Mouse (Mus musculus) embryonic facial prominence, embryonic 10.5 days (tissue): ENCODE measurements around the gene Npepl1. TPM values are rescaled to one million over a fixed set of nuclear protein-coding genes. Genes with fewer than 3 reads are reported as not detected.

ENCODE experiments used
- DNase-seq: peaks from one replicate; pipeline ENCODE4 v3.0.0-alpha.2; 2017; ENCODE audit warnings: low spot score
- H3K27ac ChIP-seq: fragments of 300-500 bp; sonication (generic); replicated peaks from 2 replicates; pipeline ENCODE4 v1.5.1; 2016; ENCODE audit warnings: mild to moderate bottlenecking
- H3K27me3 ChIP-seq: fragments of 300-500 bp; sonication (generic); replicated peaks from 2 replicates; pipeline ENCODE4 v1.6.1; 2016; ENCODE audit warnings: low read depth, mild to moderate bottlenecking; ENCODE audit not compliant: poor library complexity, severe bottlenecking
- H3K36me3 ChIP-seq: fragments of 300-500 bp; sonication (generic); replicated peaks from 2 replicates; pipeline ENCODE4 v1.6.1; 2016; ENCODE audit warnings: mild to moderate bottlenecking, moderate library complexity
- H3K4me1 ChIP-seq: fragments of 300-500 bp; sonication (generic); 2 replicates; pipeline ENCODE4 v1.6.1; 2016
- H3K4me3 ChIP-seq: fragments of 300-500 bp; sonication (generic); 2 replicates; pipeline ENCODE4 v1.5.1; 2016; ENCODE audit warnings: mild to moderate bottlenecking, moderate library complexity
- H3K9me3 ChIP-seq: fragments of 300-500 bp; sonication (generic); 2 replicates; pipeline ENCODE4 v1.6.1; 2016; ENCODE audit warnings: mild to moderate bottlenecking
- WGBS: fragments of 180-500 bp; shearing (Covaris S2); methylation state at CpG from one replicate; pipeline ENCODE4 v1.1.7; 2016; 5-methylcytosine and 5-hydroxymethylcytosine counted together
- polyA plus RNA-seq: library from polyadenylated mRNA; unstranded; fragments of >200 nt; fragmentation: Nextera tagmentation; extraction: Ambion mirVana; gene quantifications from 2 replicates; pipeline ENCODE4 v1.2.1, GENCODE M21; 2016

The Npepl1 gene
- polyA plus RNA-seq, 1 experiment from 2014 or later: 40.5 TPM

- H3K36me3 ChIP-seq: peaks cover 76% of the 10 kb centered on the region
- peak; percentile 41 for DNase-seq
Observed at GRCm38 (mm10) chr2:174116929-174117328, 6.8 kb downstream of the Npepl1 start.

DNA sequence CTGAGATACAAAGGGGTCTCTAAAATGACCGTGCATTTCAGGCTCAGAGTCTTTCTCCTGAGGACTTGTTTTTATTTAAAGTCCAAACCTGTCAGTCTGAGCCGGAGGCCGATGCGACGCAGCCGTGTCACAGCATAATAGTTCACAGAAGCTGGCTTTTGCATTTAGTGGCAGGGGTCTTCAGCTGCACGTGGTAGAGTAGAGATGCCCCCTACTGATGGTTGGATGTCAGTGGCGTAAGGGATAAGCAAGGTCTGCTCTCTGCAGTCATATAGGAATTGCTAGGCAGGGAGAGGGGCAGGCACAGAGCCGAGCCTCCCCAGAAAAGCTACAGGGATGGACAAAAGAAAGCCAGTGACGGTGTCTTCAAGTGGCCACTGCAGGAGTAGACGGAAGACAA is 8.0 kb downstream of the Npepl1 start:
- no peak overlapping the region for H3K27ac ChIP-seq
- 51% methylated on average over 11 of the region's 11 CpGs for WGBS
- H3K36me3 ChIP-seq: peaks cover 88% of the 10 kb centered on the region

More at GRCm38 (mm10) chr2:174116929-174117328, 6.8 kb downstream of the Npepl1 start:
- no peak overlapping the region for H3K4me3 ChIP-seq
- H3K4me1 ChIP-seq: peaks cover 32% of the 10 kb centered on the region
- no peak overlapping the region for H3K27ac ChIP-seq
- 49% methylated on average over 16 of the region's 16 CpGs for WGBS
- no peaks in the 10 kb centered on the region for H3K27me3 ChIP-seq
- H3K9me3 ChIP-seq: no peaks in the 10 kb centered on the region

GRCm38 (mm10) chr2:174119259-174119658 is 9.1 kb downstream of the Npepl1 start:
- Histone ChIP-seq H3K36me3 (peaks cover 90% of the 10 kb centered on the region), H3K27me3 (no peaks in the 10 kb centered on the region), H3K4me1 (peaks cover 27% of the 10 kb centered on the region), H3K9me3 (peaks cover 5% of the 10 kb centered on the region; the same call in 1 of the 2 replicates), H3K27ac (no peak overlapping the region), H3K4me3 (no peak overlapping the region)
- 93% methylated on average over 11 of the region's 11 CpGs for WGBS
- no peak for DNase-seq

More for the DNA sequence above, 8.0 kb downstream of the Npepl1 start:
- no peak overlapping the region for H3K4me3 ChIP-seq
- no peaks in the 10 kb centered on the region for H3K9me3 ChIP-seq
- peaks cover 22% of the 10 kb centered on the region for H3K4me1 ChIP-seq
- DNase-seq: peak; percentile 45
- H3K27me3 ChIP-seq: no peaks in the 10 kb centered on the region

DNA sequence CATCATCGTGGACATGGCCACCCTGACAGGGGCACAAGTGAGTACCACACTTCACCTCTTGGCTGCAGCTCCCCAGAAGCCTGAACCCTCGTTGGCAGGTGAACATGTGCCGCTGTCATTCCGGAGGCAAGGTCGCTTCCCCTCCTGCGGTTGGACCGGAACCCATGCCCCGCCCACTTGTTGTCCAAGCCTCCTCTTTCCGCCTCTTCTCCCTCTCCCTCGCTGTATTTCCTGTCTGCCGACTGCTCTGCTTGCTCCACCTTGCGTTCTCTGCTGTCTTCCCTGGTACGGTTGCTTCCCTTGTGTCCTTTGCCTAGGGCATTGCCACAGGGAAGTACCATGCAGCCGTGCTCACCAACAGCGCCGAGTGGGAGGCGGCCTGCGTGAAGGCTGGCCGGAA is 10.5 kb downstream of the Npepl1 start:
- 92% methylated on average over 19 of the region's 19 CpGs for WGBS
- Histone ChIP-seq H3K4me1 (peaks cover 27% of the 10 kb centered on the region), H3K27me3 (no peaks in the 10 kb centered on the region), H3K27ac (no peak overlapping the region), H3K4me3 (no peak overlapping the region), H3K36me3 (peaks cover 90% of the 10 kb centered on the region), H3K9me3 (peaks cover 17% of the 10 kb centered on the region; the same call in 1 of the 2 replicates)
- no peak for DNase-seq

DNA sequence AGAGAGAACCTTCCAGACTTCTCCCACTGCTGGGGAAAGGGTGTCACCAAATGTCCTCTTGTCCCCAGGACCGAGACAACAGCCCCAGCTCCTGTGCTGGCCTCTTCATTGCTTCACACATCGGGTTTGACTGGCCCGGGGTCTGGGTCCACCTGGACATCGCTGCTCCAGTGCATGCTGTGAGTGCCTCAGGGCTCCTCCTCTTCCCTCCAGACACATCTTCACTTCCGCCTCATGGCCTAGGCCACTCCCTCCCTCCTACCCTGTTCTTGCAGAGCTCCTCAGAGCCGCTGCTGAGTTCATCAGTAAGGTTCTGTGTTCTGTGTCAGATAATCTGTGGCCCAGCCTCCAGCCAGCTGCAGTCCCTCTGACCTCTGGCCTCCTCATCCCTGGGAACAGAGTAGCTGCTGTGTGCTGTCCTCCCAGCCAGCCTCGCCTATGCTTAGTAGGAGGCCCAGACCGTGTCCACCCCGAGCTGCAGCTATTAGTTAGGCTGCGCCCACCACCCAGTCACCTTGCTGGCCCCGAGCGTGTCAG is 11.3 kb downstream of the Npepl1 start:
- Histone ChIP-seq H3K27ac (no peak overlapping the region), H3K4me1 (peaks cover 30% of the 10 kb centered on the region), H3K4me3 (no peak overlapping the region), H3K27me3 (no peaks in the 10 kb centered on the region), H3K9me3 (peaks cover 17% of the 10 kb centered on the region; the same call in 1 of the 2 replicates), H3K36me3 (peaks cover 83% of the 10 kb centered on the region)
- peak; percentile 10 for DNase-seq
- 57% methylated on average over 12 of the region's 12 CpGs for WGBS

DNA sequence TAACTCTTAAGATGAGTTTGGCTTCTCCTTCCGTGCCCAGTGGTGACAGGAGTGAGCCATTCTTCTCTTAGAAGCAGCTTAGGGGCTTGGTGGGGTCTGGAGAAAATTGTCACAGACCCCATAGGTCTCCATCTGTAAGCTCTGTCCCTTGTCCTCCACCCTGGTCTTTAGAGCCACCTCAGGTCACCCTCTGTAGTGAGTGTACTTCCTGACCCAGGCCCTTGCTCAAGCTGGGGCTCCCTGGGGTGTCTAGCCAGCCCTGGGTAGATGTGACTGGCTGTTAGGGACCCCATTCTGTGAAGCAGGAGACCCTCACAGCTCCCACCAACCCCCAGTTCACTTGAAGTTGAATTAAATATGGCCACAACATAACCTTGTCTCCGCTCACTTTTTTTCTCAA is 12.2 kb downstream of the Npepl1 start:
- peak; percentile 1 for DNase-seq
- Histone ChIP-seq H3K36me3 (peaks cover 75% of the 10 kb centered on the region), H3K4me3 (no peak overlapping the region), H3K4me1 (peaks cover 30% of the 10 kb centered on the region), H3K27ac (peak overlapping the region; percentile 65), H3K27me3 (no peaks in the 10 kb centered on the region), H3K9me3 (peaks cover 17% of the 10 kb centered on the region; the same call in 1 of the 2 replicates)
- 95% methylated on average over 2 of the region's 2 CpGs for WGBS

DNA sequence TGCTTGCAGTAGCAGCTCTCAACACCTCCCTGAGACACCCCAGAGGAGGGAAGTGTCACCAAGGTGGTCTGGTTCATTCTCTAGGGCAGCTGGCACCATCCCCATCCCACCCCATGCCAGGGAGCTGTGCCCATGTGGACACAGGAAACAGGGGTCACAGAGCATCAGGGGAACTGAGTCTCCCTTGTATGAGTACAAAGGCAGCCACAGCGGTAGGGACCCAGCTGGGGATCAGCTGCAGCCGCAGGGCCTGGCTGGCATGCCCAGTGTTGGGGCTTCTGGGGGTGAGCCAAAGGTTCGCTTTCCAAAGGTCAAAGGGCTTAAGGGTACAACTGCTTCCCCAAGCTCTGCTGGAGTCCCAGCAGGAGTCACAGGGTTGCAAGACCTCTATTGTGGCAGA is 13.6 kb downstream of the Npepl1 start:
- 51% methylated on average over 3 of the region's 3 CpGs for WGBS
- no peak overlapping the region for H3K27ac ChIP-seq
- peaks cover 27% of the 10 kb centered on the region for H3K4me1 ChIP-seq
- H3K9me3 ChIP-seq: peaks cover 17% of the 10 kb centered on the region; the same call in 1 of the 2 replicates
- peaks cover 68% of the 10 kb centered on the region for H3K36me3 ChIP-seq
- no peak overlapping the region for H3K4me3 ChIP-seq
- DNase-seq: peak; percentile 7
- H3K27me3 ChIP-seq: no peaks in the 10 kb centered on the region

DNA sequence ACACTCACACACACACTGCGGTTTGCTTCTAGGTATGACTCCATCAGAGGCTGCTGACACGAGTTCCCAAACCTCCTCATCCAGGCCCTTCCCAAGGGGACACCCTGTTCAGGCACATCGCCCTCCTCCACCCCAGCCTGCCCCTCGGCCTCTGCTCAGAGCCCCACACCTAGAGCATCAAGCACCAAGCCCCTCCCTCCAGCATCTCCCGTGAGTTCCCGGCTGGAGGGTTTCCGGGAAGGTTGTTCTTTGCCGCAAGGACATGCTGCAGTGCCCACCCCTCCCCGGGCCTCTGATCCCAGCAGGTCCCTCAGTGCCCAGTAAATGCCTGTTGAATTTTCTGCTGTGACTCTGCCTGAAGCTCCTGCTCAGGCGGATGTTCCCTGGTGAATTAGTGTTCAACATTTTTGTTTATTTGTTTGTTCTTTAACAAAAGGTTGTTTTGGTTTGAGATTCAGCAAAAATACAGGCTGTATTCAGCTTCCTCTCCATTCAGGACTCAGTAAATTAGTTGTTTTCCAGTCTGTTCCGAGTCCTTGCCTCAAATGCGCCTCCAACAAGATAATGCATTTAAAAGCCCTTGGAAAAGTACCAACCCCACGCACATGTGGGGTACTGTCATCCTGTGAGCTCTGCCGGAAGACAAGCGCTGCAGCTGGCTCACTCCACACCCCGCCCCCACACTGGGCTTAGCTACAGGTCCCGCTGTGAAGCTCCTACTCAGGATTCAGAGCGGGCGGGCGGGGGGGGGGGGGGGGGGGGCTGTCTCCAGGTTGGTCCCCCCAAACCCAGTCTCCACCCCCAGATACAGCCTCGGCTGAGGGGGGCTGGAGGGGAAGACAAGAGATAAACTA is 16.6 kb downstream of the Npepl1 start:
- Histone ChIP-seq H3K9me3 (peaks cover 17% of the 10 kb centered on the region; the same call in 1 of the 2 replicates), H3K27ac (peak overlapping the region; percentile 62), H3K4me1 (peaks cover 22% of the 10 kb centered on the region), H3K4me3 (peak overlapping the region; percentile 42), H3K27me3 (no peaks in the 10 kb centered on the region), H3K36me3 (peaks cover 38% of the 10 kb centered on the region)
- DNase-seq: peak; percentile 71
- 8% methylated on average over 21 of the region's 21 CpGs for WGBS

- Histone ChIP-seq H3K27ac (peak overlapping the region; percentile 62), H3K4me1 (peaks cover 20% of the 10 kb centered on the region), H3K9me3 (peaks cover 17% of the 10 kb centered on the region; the same call in 1 of the 2 replicates), H3K27me3 (no peaks in the 10 kb centered on the region), H3K4me3 (peak overlapping the region; percentile 42), H3K36me3 (peaks cover 32% of the 10 kb centered on the region)
- no peak for DNase-seq
- WGBS: 26% methylated on average over 6 of the region's 6 CpGs
Observed at GRCm38 (mm10) chr2:174127376-174127713, 17.2 kb downstream of the Npepl1 start.

GRCm38 (mm10) chr2:174128926-174129325 is 18.8 kb downstream of the Npepl1 start:
- Histone ChIP-seq H3K4me3 (no peak overlapping the region), H3K27ac (no peak overlapping the region), H3K4me1 (peaks cover 14% of the 10 kb centered on the region), H3K9me3 (peaks cover 15% of the 10 kb centered on the region; the same call in 1 of the 2 replicates), H3K36me3 (peaks cover 16% of the 10 kb centered on the region), H3K27me3 (no peaks in the 10 kb centered on the region)
- 87% methylated on average over 6 of the region's 6 CpGs for WGBS
- no peak for DNase-seq

DNA sequence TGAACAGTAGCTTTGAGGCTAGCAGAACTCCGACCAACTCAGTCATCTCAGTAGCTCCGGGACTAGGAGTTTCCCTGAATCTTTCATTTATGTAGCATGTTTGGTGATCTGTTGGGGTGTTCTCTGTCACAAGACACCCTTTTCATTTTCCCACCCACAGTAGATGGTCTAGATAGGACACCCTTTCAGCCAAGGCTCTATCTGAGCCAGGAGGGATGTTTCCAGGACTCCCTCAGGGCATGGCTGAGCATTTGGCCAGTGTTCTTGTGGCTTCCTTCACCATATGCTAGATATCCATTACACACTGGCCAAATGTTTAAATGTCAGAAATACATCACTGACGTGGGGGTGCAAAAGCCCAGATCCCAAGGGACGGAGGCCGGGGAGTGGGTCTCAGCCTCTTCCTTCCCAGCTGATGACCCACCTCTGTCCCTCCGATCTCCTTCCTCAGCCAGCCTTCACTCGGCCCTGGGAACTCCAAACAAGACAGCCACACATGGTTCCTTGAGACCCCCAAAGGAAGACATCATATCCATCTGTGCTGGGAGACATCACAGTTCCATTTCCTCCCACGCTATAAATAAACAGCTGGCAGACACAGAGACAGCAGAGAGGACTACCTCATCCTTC is 20.4 kb downstream of the Npepl1 start:
- H3K4me3 ChIP-seq: no peak overlapping the region
- 82% methylated on average over 8 of the region's 8 CpGs for WGBS
- no peaks in the 10 kb centered on the region for H3K27me3 ChIP-seq
- H3K27ac ChIP-seq: no peak overlapping the region
- H3K9me3 ChIP-seq: no peaks in the 10 kb centered on the region; the same call in 1 of the 2 replicates
- H3K36me3 ChIP-seq: no peaks in the 10 kb centered on the region
- H3K4me1 ChIP-seq: peaks cover 14% of the 10 kb centered on the region
- DNase-seq: no peak

DNA sequence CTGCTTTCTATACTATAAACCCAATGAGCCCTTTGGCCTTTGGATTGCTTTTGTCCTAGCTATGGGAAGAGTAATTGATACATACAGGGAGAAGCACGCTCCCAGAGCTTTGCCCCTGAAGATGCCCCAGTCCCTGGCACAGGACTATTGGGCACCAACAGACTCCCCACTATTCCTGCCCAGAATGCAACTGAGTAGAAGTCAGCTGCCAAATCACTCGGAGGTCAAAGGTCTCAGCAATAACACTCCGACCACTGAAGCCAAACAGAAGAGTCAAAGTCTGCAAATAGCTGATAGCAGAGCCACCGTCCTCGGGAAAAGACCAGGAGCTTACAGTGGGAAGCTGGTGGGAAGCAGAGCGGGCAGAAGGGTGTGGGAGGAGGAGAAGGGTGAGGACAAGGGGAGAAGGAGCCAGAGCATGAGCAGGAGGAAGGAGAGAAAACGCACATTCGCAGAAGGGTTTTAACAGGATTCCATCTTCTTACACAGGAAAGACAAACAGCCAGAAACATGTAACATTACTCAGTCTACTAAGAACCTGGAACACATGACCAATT is 22.3 kb downstream of the Npepl1 start:
- Histone ChIP-seq H3K4me1 (peaks cover under 1% of the 10 kb centered on the region), H3K36me3 (no peaks in the 10 kb centered on the region), H3K27me3 (no peaks in the 10 kb centered on the region), H3K4me3 (no peak overlapping the region), H3K27ac (no peak overlapping the region), H3K9me3 (no peaks in the 10 kb centered on the region)
- WGBS: 84% methylated on average over 8 of the region's 8 CpGs
- DNase-seq: no peak
